Mouse (Mus musculus) MEL (cell line): ENCODE results near the gene Cd200. TPM values are rescaled to one million over a fixed set of nuclear protein-coding genes. Genes with fewer than 3 reads are reported as not detected.
A peak's percentile ranks its signal among the peaks of the same experiment; 100 is the strongest.

Source experiments
- DNase-seq: peaks from one replicate; pipeline ENCODE4 v3.0.0; 2011; ENCODE audit warnings: low read depth, low spot score
- H3K27ac ChIP-seq: 2 replicates; pipeline ENCODE4 v1.5.1; 2012; ENCODE audit warnings: low read depth, mild to moderate bottlenecking, control low read depth, low read length, moderate library complexity; ENCODE audit not compliant: control insufficient read depth
- H3K27me3 ChIP-seq, 2 experiments: fragments of 150-350 bp in 1 of 2; sonication (generic) in 1 of 2; 2 replicates each; pipeline ENCODE4 v1.6.1; 2012; ENCODE audit warnings: low read length in 2 of 2, mild to moderate bottlenecking in 2 of 2, improper control_type of control experiment in 1 of 2, moderate library complexity in 1 of 2; ENCODE audit not compliant: insufficient read depth in 2 of 2, control insufficient read depth in 1 of 2
- H3K36me3 ChIP-seq, 2 experiments: 2 replicates each; pipeline ENCODE4 v1.6.1; 2012 to 2014; ENCODE audit warnings: low read length in 2 of 2, improper control_type of control experiment in 1 of 2, inconsistent platforms in 1 of 2, mild to moderate bottlenecking in 1 of 2; ENCODE audit not compliant: insufficient read depth in 2 of 2, control insufficient read depth in 1 of 2
- H3K4me1 ChIP-seq, 2 experiments: fragments of 150-350 bp in 1 of 2; sonication (generic) in 1 of 2; 2 replicates each; pipeline ENCODE4 v1.6.1; 2012; ENCODE audit warnings: low read length in 2 of 2, improper control_type of control experiment in 1 of 2, mild to moderate bottlenecking in 1 of 2; ENCODE audit not compliant: insufficient read depth in 2 of 2, control insufficient read depth in 1 of 2
- H3K4me3 ChIP-seq, 2 experiments: fragments of 150-350 bp in 1 of 2; sonication (generic) in 1 of 2; 2 replicates each; pipeline ENCODE4 v1.5.1; 2012; ENCODE audit warnings: low read depth in 2 of 2, low read length in 2 of 2, mild to moderate bottlenecking in 2 of 2, moderate library complexity in 2 of 2, control low read depth in 1 of 2, improper control_type of control experiment in 1 of 2; ENCODE audit not compliant: control insufficient read depth in 1 of 2, insufficient read depth in 1 of 2
- H3K79me2 ChIP-seq: 2 replicates; pipeline ENCODE4 v1.6.1; 2012; ENCODE audit warnings: mild to moderate bottlenecking, low read length, moderate library complexity; ENCODE audit not compliant: control insufficient read depth, poor library complexity, insufficient read depth
- H3K9ac ChIP-seq: 2 replicates; pipeline ENCODE4 v1.6.1; 2012; ENCODE audit warnings: low read depth, mild to moderate bottlenecking, control low read depth, low read length, moderate library complexity; ENCODE audit not compliant: control insufficient read depth, poor library complexity, severe bottlenecking
- H3K9me3 ChIP-seq: fragments of 150-350 bp; sonication (generic); replicated peaks from 2 replicates; pipeline ENCODE4 v1.6.1; 2012; ENCODE audit warnings: mild to moderate bottlenecking, low read length, improper control_type of control experiment, moderate library complexity; ENCODE audit not compliant: insufficient read depth
- BHLHE40 ChIP-seq: IDR thresholded peaks from 2 replicates; pipeline ENCODE4 v1.6.1; 2012; ENCODE audit warnings: low read depth, mild to moderate bottlenecking, inconsistent platforms, low read length, improper control_type of control experiment, borderline replicate concordance
- CHD1 ChIP-seq: IDR thresholded peaks from 2 replicates; pipeline ENCODE4 v1.6.1; 2012; ENCODE audit warnings: low read depth, mild to moderate bottlenecking, inconsistent platforms, low read length, improper control_type of control experiment
- CTCF ChIP-seq, 3 experiments: IDR thresholded peaks in 2 of 3; conservative IDR thresholded peaks in 1 of 3; 2 replicates each; pipeline ENCODE4 v1.5.1; 2011 to 2012; ENCODE audit warnings: low read length in 3 of 3, low read depth in 2 of 3, mild to moderate bottlenecking in 2 of 3, improper control_type of control experiment in 1 of 3, inconsistent platforms in 1 of 3, mixed read lengths in 1 of 3, moderate library complexity in 1 of 3; ENCODE audit not compliant: control insufficient read depth in 1 of 3, insufficient read depth in 1 of 3, poor library complexity in 1 of 3, severe bottlenecking in 1 of 3
- E2F4 ChIP-seq: IDR thresholded peaks from 2 replicates; pipeline ENCODE4 v1.6.1; 2011; ENCODE audit warnings: low read depth, low read length, improper control_type of control experiment, borderline replicate concordance
- ELF1 ChIP-seq: IDR thresholded peaks from 2 replicates; pipeline ENCODE4 v1.6.1; 2014; ENCODE audit warnings: low read depth, mild to moderate bottlenecking, inconsistent platforms, low read length, improper control_type of control experiment, moderate library complexity
- GATA1 ChIP-seq: IDR thresholded peaks from 2 replicates; pipeline ENCODE4 v1.6.1; 2011; ENCODE audit warnings: low read depth, low read length, improper control_type of control experiment
- HCFC1 ChIP-seq: IDR thresholded peaks from 2 replicates; pipeline ENCODE4 v1.6.1; 2012; ENCODE audit warnings: low read depth, mild to moderate bottlenecking, inconsistent platforms, low read length, improper control_type of control experiment, moderate library complexity
- JUND ChIP-seq: IDR thresholded peaks from 2 replicates; pipeline ENCODE4 v1.6.1; 2011; ENCODE audit warnings: low read depth, mild to moderate bottlenecking, improper control_type of control experiment, low read length
- KAT2A ChIP-seq: conservative IDR thresholded peaks from 2 replicates; pipeline ENCODE4 v1.6.1; 2012; ENCODE audit warnings: low read depth, low read length, improper control_type of control experiment, inconsistent platforms
- MAFK ChIP-seq: IDR thresholded peaks from 2 replicates; pipeline ENCODE4 v1.6.1; 2011; ENCODE audit warnings: low read depth, mild to moderate bottlenecking, low read length, improper control_type of control experiment, borderline replicate concordance
- MAX ChIP-seq: IDR thresholded peaks from 2 replicates; pipeline ENCODE4 v1.6.1; 2011; ENCODE audit warnings: low read length, improper control_type of control experiment
- MXI1 ChIP-seq: IDR thresholded peaks from 2 replicates; pipeline ENCODE4 v1.6.1; 2011; ENCODE audit warnings: mild to moderate bottlenecking, low read depth, low read length, improper control_type of control experiment
- MYC ChIP-seq: IDR thresholded peaks from 2 replicates; pipeline ENCODE4 v1.6.1; 2011; ENCODE audit warnings: low read depth, mild to moderate bottlenecking, low read length, improper control_type of control experiment, moderate library complexity
- NELFE ChIP-seq: IDR thresholded peaks from 2 replicates; pipeline ENCODE4 v1.6.1; 2011; ENCODE audit warnings: low read depth, low read length, improper control_type of control experiment
- NRF1 ChIP-seq: IDR thresholded peaks from 2 replicates; pipeline ENCODE4 v1.6.1; 2014; ENCODE audit warnings: low read depth, mild to moderate bottlenecking, inconsistent platforms, low read length, improper control_type of control experiment, moderate library complexity; ENCODE audit not compliant: poor library complexity, insufficient read depth, severe bottlenecking
- POLR2A ChIP-seq, 2 experiments: IDR thresholded peaks; 2 replicates each; pipeline ENCODE4 v1.6.1; 2011 to 2012; ENCODE audit warnings: low read length in 2 of 2, mild to moderate bottlenecking in 2 of 2, control low read depth in 1 of 2, improper control_type of control experiment in 1 of 2, low read depth in 1 of 2, moderate library complexity in 1 of 2; ENCODE audit not compliant: control insufficient read depth in 1 of 2, insufficient read depth in 1 of 2, poor library complexity in 1 of 2
- POLR2AphosphoS5 ChIP-seq: IDR thresholded peaks from 2 replicates; pipeline ENCODE4 v1.6.1; 2012; ENCODE audit warnings: low read depth, borderline replicate concordance, mild to moderate bottlenecking, inconsistent platforms, low read length, moderate library complexity, mixed read lengths
- RAD21 ChIP-seq: IDR thresholded peaks from 2 replicates; pipeline ENCODE4 v1.6.1; 2011; ENCODE audit warnings: mild to moderate bottlenecking, low read depth, low read length, improper control_type of control experiment
- TAL1 ChIP-seq: IDR thresholded peaks from 2 replicates; pipeline ENCODE4 v1.6.1; 2012; ENCODE audit warnings: mild to moderate bottlenecking, inconsistent platforms, low read length, moderate library complexity, mixed read lengths
- UBTF ChIP-seq: IDR thresholded peaks from 2 replicates; pipeline ENCODE4 v1.6.1; 2012; ENCODE audit warnings: low read depth, mild to moderate bottlenecking, inconsistent platforms, low read length, improper control_type of control experiment, moderate library complexity, borderline replicate concordance; ENCODE audit not compliant: insufficient read depth
- USF1 ChIP-seq: IDR thresholded peaks from 2 replicates; pipeline ENCODE4 v1.6.1; 2014; ENCODE audit warnings: low read depth, mild to moderate bottlenecking, inconsistent platforms, low read length, improper control_type of control experiment, moderate library complexity
- ZC3H11A ChIP-seq: IDR thresholded peaks from 2 replicates; pipeline ENCODE4 v1.6.1; 2012; ENCODE audit warnings: low read depth, mild to moderate bottlenecking, inconsistent platforms, low read length, improper control_type of control experiment
- ZMIZ1 ChIP-seq: IDR thresholded peaks from 2 replicates; pipeline ENCODE4 v1.6.1; 2012; ENCODE audit warnings: low read depth, mild to moderate bottlenecking, inconsistent platforms, low read length, improper control_type of control experiment, moderate library complexity
- polyA plus RNA-seq, 2 experiments: library from polyadenylated mRNA; stranded (reverse) in 1 of 2; unstranded in 1 of 2; fragments of >175 nt in 1 of 2; fragments of >200 nt in 1 of 2; gene quantifications; 2 replicates each; pipeline versions ENCODE4 v1.2.1 to v1.2.4; 2012; ENCODE audit warnings: low replicate concordance in 2 of 2, low read depth in 1 of 2; ENCODE audit not compliant: insufficient read length in 2 of 2, insufficient read depth in 1 of 2, missing spikeins in 1 of 2
- total RNA-seq: library from RNA; depleted of rRNA; stranded (reverse); fragments of 300-350 nt; gene quantifications from 2 replicates; pipeline ENCODE4 v1.2.3, GENCODE M21; 2012

The Cd200 gene
- total and polyA plus RNA-seq, 3 experiments, result not detected

- Histone ChIP-seq H3K4me1 (no peaks in the 10 kb centered on the region), H3K27me3 (no peaks in the 10 kb centered on the region), H3K79me2 (no peaks in the 10 kb centered on the region), H3K9me3 (no peaks in the 10 kb centered on the region), H3K9ac (no peak overlapping the region)
- TF ChIP-seq NELFE (no peak), CTCF (IDR thresholded peaks at IDR 0.05 in 2 of 3, conservative IDR thresholded peaks at IDR 0.05 in 1 of 3; ENCODE audit: control insufficient read depth in 1 of 3, insufficient read depth in 1 of 3, low read depth in 2 of 3, low read length in 3 of 3, poor library complexity in 1 of 3, severe bottlenecking in 1 of 3) (no peak), E2F4 (no peak), USF1 (no peak), HCFC1 (no peak), KAT2A (no peak), ZC3H11A (no peak), JUND (no peak), POLR2AphosphoS5 (no peak), POLR2A (IDR thresholded peaks at IDR 0.05; ENCODE audit: control insufficient read depth in 1 of 2, insufficient read depth in 1 of 2, low read depth in 1 of 2, low read length in 2 of 2, poor library complexity in 1 of 2) (no peak)
- TF ChIP-seq, all 39 proteins: peak for 0
- no peak overlapping the region for H3K4me3 ChIP-seq
- DNase-seq, result peak; percentile 28
- no peaks in the 10 kb centered on the region for H3K36me3 ChIP-seq
- H3K27ac ChIP-seq, result no peak overlapping the region
Measured at GRCm38 (mm10) chr16:45352875-45353274, 56.0 kb downstream of the Cd200 start.

GRCm38 (mm10) chr16:45350767-45351166 lies 58.1 kb downstream of the Cd200 start:
- H3K4me1 ChIP-seq, result no peaks in the 10 kb centered on the region

More at GRCm38 (mm10) chr16:45350767-45351166, 58.1 kb downstream of the Cd200 start:
- no peaks in the 10 kb centered on the region for H3K36me3 ChIP-seq
- H3K27ac ChIP-seq, result no peak overlapping the region
- H3K4me3 ChIP-seq, result no peak overlapping the region
- no peak for TF ChIP-seq KAT2A
- TF ChIP-seq CTCF (IDR thresholded peaks at IDR 0.05 in 2 of 3, conservative IDR thresholded peaks at IDR 0.05 in 1 of 3; ENCODE audit: control insufficient read depth in 1 of 3, insufficient read depth in 1 of 3, low read depth in 2 of 3, low read length in 3 of 3, poor library complexity in 1 of 3, severe bottlenecking in 1 of 3), result no peak
- no peak for TF ChIP-seq UBTF
- no peak for TF ChIP-seq ELF1
- no peak for TF ChIP-seq GATA1
- no peak for TF ChIP-seq CHD1
- TF ChIP-seq POLR2A (IDR thresholded peaks at IDR 0.05; ENCODE audit: control insufficient read depth in 1 of 2, insufficient read depth in 1 of 2, low read depth in 1 of 2, low read length in 2 of 2, poor library complexity in 1 of 2), result no peak
- TF ChIP-seq NRF1, result no peak
- TF ChIP-seq ZMIZ1, result no peak
- no peak for TF ChIP-seq RAD21
- no peak for TF ChIP-seq MAX
- TF ChIP-seq TAL1, result no peak
- no peak for TF ChIP-seq MYC
- TF ChIP-seq MXI1, result no peak
- no peak for TF ChIP-seq E2F4
- TF ChIP-seq BHLHE40, result no peak
- no peak for TF ChIP-seq MAFK
- TF ChIP-seq ZC3H11A, result no peak
- TF ChIP-seq JUND, result no peak
- H3K79me2 ChIP-seq, result no peaks in the 10 kb centered on the region
- no peak for DNase-seq
- H3K9ac ChIP-seq, result no peak overlapping the region
- H3K27me3 ChIP-seq, result no peaks in the 10 kb centered on the region
- no peaks in the 10 kb centered on the region for H3K9me3 ChIP-seq
